Mouse (Mus musculus): ENCODE measurements at regions not wholly inside any gene's neighbourhood (a gene's known extent, or its start where the extent isn't known, plus 50 kb on each side); places are given as distances from the start of the nearest gene placed in this dataset.

DNA sequence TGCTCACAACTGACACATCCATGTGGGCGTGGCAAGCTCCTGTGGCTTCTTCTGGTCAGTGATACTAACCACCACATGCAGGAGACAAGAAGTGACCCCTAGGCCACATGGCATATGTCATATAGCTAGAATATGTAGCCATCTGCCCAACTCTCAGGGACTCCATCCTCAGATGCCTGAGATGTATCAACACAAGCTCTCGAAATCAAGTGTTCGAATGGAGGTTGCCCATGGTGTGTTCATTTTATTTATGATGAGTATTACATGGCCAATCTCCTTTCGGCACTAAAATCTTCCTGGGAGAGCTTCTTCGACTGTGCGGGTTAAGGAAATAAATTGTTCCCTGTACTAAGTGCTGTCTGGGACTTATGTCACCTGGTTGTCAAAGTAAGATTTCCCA lies 138.8 kb upstream of the Rtl1 start:
- Histone ChIP-seq H3K36me3 (replicated peaks) (peaks cover 95% of the 10 kb centered on the region), H3K4me1 (peaks cover 9% of the 10 kb centered on the region; the same call in 1 of the 2 replicates), H3K4me3 (no peak overlapping the region), H3K27me3 (ENCODE audit: poor library complexity, severe bottlenecking) (no peaks in the 10 kb centered on the region), H3K27ac (no peak overlapping the region), H3K9me3 (no peaks in the 10 kb centered on the region)
- 93% methylated on average over 6 of the region's 6 CpGs for WGBS
- no peak for DNase-seq (ENCODE audit: extremely low spot score, low spot score)

DNA sequence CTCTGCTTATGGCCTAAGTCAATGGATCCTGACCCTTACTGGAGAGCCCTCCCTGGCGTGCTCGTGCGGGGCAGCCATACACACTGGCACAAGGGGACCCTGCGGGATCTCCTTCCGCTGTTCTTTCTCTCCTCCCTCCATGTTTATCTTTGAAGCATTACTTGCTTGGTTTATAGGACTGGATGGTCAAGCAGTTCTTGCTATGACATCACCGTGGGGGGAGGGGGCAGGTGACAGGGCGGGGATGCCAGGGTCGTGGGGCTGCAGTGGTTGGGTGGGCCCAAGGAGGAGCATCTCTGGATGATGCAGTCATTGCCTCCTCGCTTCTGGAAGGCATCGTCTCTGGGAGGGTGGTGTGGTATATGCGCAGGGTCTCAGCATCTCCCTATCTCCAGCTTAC lies 142.4 kb upstream of the Rtl1 start:
- DNase-seq (ENCODE audit: extremely low spot score, low spot score): no peak
- WGBS: 96% methylated on average over 11 of the region's 11 CpGs
- Histone ChIP-seq H3K4me1 (peaks cover 21% of the 10 kb centered on the region), H3K36me3 (replicated peaks) (peaks cover 94% of the 10 kb centered on the region), H3K27me3 (ENCODE audit: poor library complexity, severe bottlenecking) (no peaks in the 10 kb centered on the region), H3K9me3 (no peaks in the 10 kb centered on the region), H3K27ac (no peak overlapping the region), H3K4me3 (no peak overlapping the region)

- Histone ChIP-seq H3K27ac (no peak overlapping the region), H3K36me3 (replicated peaks) (peaks cover 94% of the 10 kb centered on the region), H3K4me3 (no peak overlapping the region), H3K4me1 (peaks cover 21% of the 10 kb centered on the region), H3K27me3 (ENCODE audit: poor library complexity, severe bottlenecking) (no peaks in the 10 kb centered on the region), H3K9me3 (no peaks in the 10 kb centered on the region)
- WGBS: 88% methylated on average over 24 of the region's 24 CpGs
- no peak for DNase-seq (ENCODE audit: extremely low spot score, low spot score)
These were observed 143.0 kb upstream of the Rtl1 start for GRCm38 (mm10) chr12:109743036-109743650.

DNA sequence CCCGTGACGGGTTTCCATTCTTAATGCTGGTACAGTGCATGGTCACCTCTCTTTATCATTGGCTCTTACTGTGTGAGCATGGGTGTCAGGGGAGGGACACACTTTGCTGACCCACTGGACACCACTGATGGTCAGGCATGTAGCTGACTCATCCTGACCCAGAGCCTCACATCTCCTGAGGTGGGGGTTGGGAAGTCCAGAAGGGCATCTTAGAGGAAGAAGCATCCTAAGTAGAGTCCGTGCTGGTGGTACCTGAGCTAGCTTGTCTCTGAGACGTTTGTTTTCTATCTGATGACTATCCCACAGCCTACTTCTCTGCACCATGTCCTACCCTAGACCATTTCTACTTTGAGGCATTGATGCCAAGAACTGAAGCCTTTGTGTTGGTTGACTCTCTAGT lies 144.1 kb upstream of the Rtl1 start:
- 0 out of 2 replicates have a peak, but pooled peaks cover 5% of the 10 kb centered on the region for H3K27me3 ChIP-seq (ENCODE audit: poor library complexity, severe bottlenecking)
- peaks cover 27% of the 10 kb centered on the region for H3K4me1 ChIP-seq
- WGBS: 87% methylated on average over 4 of the region's 4 CpGs
- no peak for DNase-seq (ENCODE audit: extremely low spot score, low spot score)
- H3K27ac ChIP-seq: no peak overlapping the region
- peaks cover 94% of the 10 kb centered on the region for H3K36me3 ChIP-seq (replicated peaks)
- no peak overlapping the region for H3K4me3 ChIP-seq
- H3K9me3 ChIP-seq: no peaks in the 10 kb centered on the region

- 85% methylated on average over 15 of the region's 15 CpGs for WGBS
- Histone ChIP-seq H3K27me3 (ENCODE audit: poor library complexity, severe bottlenecking) (0 out of 2 replicates have a peak, but pooled peaks cover 5% of the 10 kb centered on the region), H3K4me1 (peaks cover 40% of the 10 kb centered on the region), H3K4me3 (no peak overlapping the region), H3K27ac (peak overlapping the region; percentile 54), H3K36me3 (replicated peaks) (peaks cover 85% of the 10 kb centered on the region), H3K9me3 (no peaks in the 10 kb centered on the region)
- DNase-seq (ENCODE audit: extremely low spot score, low spot score): no peak
These were observed 145.8 kb upstream of the Rtl1 start for GRCm38 (mm10) chr12:109745731-109746484.

DNA sequence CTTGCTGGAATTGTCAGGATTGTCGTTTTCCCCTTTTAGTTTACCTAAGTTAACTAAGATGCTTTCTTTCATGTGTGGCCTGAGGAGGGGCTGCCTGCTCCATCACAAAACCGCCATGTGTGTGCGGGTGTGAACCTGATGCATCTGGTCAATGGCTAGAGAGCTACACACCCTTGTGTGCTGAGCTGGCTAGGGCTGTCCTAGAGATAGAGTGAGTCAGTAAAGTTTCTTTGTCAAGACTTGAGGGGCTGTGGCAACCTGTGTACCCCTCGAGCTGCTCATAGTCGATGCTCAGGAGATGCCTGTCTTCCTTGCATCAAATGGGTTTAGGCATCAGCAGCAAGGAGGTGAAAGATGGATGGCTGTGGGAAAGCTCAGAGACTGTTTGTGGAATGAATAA lies 147.1 kb upstream of the Rtl1 start:
- 87% methylated on average over 5 of the region's 5 CpGs for WGBS
- no peak for DNase-seq (ENCODE audit: extremely low spot score, low spot score)
- Histone ChIP-seq H3K4me3 (no peak overlapping the region), H3K27me3 (ENCODE audit: poor library complexity, severe bottlenecking) (0 out of 2 replicates have a peak, but pooled peaks cover 5% of the 10 kb centered on the region), H3K36me3 (replicated peaks) (peaks cover 73% of the 10 kb centered on the region), H3K27ac (no peak overlapping the region), H3K4me1 (peaks cover 40% of the 10 kb centered on the region), H3K9me3 (no peaks in the 10 kb centered on the region)

- Histone ChIP-seq H3K27me3 (ENCODE audit: poor library complexity, severe bottlenecking) (0 out of 2 replicates have a peak, but pooled peaks cover 5% of the 10 kb centered on the region), H3K27ac (no peak overlapping the region), H3K9me3 (no peaks in the 10 kb centered on the region), H3K36me3 (replicated peaks) (peaks cover 68% of the 10 kb centered on the region), H3K4me3 (no peak overlapping the region), H3K4me1 (peaks cover 40% of the 10 kb centered on the region)
- DNase-seq (ENCODE audit: extremely low spot score, low spot score): no peak
- 87% methylated on average over 13 of the region's 13 CpGs for WGBS
These were observed 147.6 kb upstream of the Rtl1 start for GRCm38 (mm10) chr12:109747776-109748175.

DNA sequence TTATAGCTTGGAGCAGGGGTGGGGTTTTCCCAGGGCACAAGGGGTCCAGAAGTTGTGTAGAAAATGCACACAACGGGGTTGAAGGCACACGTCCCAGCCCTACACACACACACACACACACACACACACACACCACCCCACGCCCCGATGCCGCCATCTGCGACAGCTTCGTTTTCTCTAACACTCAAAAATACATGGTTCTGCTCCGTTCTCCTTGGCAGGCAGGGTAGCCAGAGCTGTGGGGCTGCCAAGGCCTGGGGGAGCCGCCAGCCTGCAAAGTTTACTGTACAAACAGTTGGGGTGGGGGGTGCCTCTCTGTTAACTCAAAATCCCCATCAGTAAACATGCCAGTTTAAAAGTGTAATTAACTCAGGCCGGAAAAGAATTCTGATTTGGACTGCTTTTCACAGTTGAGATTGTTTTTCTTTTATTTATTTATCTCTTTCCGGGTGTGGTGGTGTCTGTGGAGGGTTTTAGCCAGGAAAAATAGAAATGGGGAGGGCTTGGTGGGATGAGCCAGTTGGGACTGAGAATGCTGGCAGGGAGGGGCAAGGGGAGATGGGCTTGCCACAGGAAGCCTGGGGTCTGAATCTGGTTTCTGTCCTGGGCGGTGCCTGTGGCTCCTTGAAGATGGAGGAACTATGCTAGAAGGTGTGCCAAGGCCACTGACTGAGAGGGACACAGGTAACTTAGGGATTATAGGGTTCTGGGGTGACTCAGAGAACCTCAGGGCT lies 148.4 kb upstream of the Rtl1 start:
- no peaks in the 10 kb centered on the region for H3K9me3 ChIP-seq
- no peak overlapping the region for H3K4me3 ChIP-seq
- peaks cover 35% of the 10 kb centered on the region for H3K4me1 ChIP-seq
- peaks cover 60% of the 10 kb centered on the region for H3K36me3 ChIP-seq (replicated peaks)
- DNase-seq (ENCODE audit: extremely low spot score, low spot score): no peak
- H3K27me3 ChIP-seq (ENCODE audit: poor library complexity, severe bottlenecking): 0 out of 2 replicates have a peak, but pooled peaks cover 5% of the 10 kb centered on the region
- WGBS: 86% methylated on average over 12 of the region's 12 CpGs
- H3K27ac ChIP-seq: no peak overlapping the region; the same call in 1 of the 2 replicates

- no peak for DNase-seq (ENCODE audit: extremely low spot score, low spot score)
- peaks cover 31% of the 10 kb centered on the region for H3K4me1 ChIP-seq
These were observed 149.1 kb upstream of the Rtl1 start for GRCm38 (mm10) chr12:109749256-109749655.

DNA sequence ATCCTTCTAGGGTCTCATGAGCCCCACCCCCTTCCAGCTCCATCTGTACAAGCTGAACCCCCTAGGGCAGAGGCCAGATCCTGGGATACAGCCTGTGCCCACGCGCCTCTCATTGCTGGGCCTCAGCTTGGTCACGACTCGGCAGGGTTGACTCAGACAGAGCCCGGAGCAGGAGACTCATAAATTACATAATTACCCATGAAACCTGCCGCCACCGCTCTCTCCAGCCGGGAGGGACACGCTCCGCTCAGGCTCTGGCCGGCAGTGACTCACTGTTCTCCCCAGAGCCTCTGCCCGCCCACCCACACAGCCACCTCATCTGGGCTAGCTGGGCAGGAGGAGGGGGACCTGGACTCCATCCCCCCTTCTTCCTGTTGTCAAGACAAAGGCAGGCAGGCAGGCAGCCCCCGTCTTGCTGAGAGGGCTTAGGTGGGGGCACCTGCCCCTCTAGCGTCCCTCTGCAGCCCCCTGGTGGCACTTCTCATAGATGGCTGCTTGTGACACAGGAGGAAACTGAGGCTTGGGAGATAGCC lies 149.6 kb upstream of the Rtl1 start:
- H3K27ac ChIP-seq: peak overlapping the region; percentile 80
- peaks cover 31% of the 10 kb centered on the region for H3K4me1 ChIP-seq
- 11% methylated on average over 14 of the region's 14 CpGs for WGBS
- H3K4me3 ChIP-seq: peak overlapping the region; percentile 44
- no peaks in the 10 kb centered on the region for H3K9me3 ChIP-seq
- peaks cover 50% of the 10 kb centered on the region for H3K36me3 ChIP-seq (replicated peaks)
- peak; percentile 64 for DNase-seq (ENCODE audit: extremely low spot score, low spot score)
- H3K27me3 ChIP-seq (ENCODE audit: poor library complexity, severe bottlenecking): 0 out of 2 replicates have a peak, but pooled peaks cover 5% of the 10 kb centered on the region

More at GRCm38 (mm10) chr12:109749256-109749655, 149.1 kb upstream of the Rtl1 start:
- H3K27me3 ChIP-seq (ENCODE audit: poor library complexity, severe bottlenecking): 0 out of 2 replicates have a peak, but pooled peaks cover 5% of the 10 kb centered on the region
- no peaks in the 10 kb centered on the region for H3K9me3 ChIP-seq
- H3K27ac ChIP-seq: peak overlapping the region; percentile 80
- peaks cover 53% of the 10 kb centered on the region for H3K36me3 ChIP-seq (replicated peaks)
- 55% methylated on average over 2 of the region's 2 CpGs for WGBS
- H3K4me3 ChIP-seq: peak overlapping the region; percentile 44; the same call in 1 of the 2 replicates

DNA sequence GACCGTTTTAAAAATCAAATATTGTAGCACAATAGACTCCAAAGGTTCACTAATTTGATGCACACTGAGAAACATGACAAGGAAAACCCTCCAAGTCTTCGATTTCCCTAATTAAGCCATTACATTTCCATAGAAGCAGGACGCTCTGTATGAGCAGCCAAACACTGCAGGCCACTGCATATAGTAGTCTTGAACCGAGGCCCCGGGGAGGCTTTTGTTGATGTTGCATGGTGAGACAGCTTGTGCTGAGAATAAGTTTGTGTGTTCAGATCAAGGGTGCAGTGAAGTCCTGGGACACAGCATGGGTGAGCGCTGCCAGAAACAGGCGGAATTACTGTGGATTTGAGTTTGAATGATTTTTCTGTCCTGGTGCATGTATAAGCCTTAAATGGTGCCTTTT lies 154.9 kb upstream of the Rtl1 start:
- no peaks in the 10 kb centered on the region for H3K9me3 ChIP-seq
- H3K27me3 ChIP-seq (ENCODE audit: poor library complexity, severe bottlenecking): no peaks in the 10 kb centered on the region
- 0 out of 2 replicates have a peak, but pooled peaks cover under 1% of the 10 kb centered on the region for H3K36me3 ChIP-seq (replicated peaks)
- H3K27ac ChIP-seq: no peak overlapping the region
- H3K4me1 ChIP-seq: peaks cover 5% of the 10 kb centered on the region
- no peak overlapping the region for H3K4me3 ChIP-seq
- DNase-seq (ENCODE audit: extremely low spot score, low spot score): no peak
- WGBS: 88% methylated on average over 7 of the region's 7 CpGs

GRCm38 (mm10) chr12:109764293-109764692 lies 164.2 kb upstream of the Rtl1 start:
- H3K36me3 ChIP-seq (replicated peaks): no peaks in the 10 kb centered on the region
- WGBS: 84% methylated on average over 4 of the region's 4 CpGs

More at GRCm38 (mm10) chr12:109764293-109764692, 164.2 kb upstream of the Rtl1 start:
- no peak overlapping the region for H3K27ac ChIP-seq
- H3K4me1 ChIP-seq: no peaks in the 10 kb centered on the region
- DNase-seq (ENCODE audit: extremely low spot score, low spot score): no peak
- no peak overlapping the region for H3K4me3 ChIP-seq
- H3K27me3 ChIP-seq (ENCODE audit: poor library complexity, severe bottlenecking): no peaks in the 10 kb centered on the region
- no peaks in the 10 kb centered on the region for H3K9me3 ChIP-seq

Data from forebrain, embryonic 10.5 days (tissue).